Comparison of ENCODE assay signal across 10 mouse cellular contexts in genomic region chr7:27541922-27542321, GRCm38 (mm10). TPM values are rescaled to one million over a fixed set of nuclear protein-coding genes. Genes with fewer than 3 reads are reported as not detected.
A peak's percentile ranks its signal among the peaks of the same experiment; 100 is the strongest.
DNase-seq lines count a peak whose midpoint lies in the region; ATAC-seq and TF ChIP-seq lines count a peak whose summit lies in the region.
"Had no signal": no experiment of that assay in that cellular context is flagged by ENCODE, and none has a peak within 500 bp of the region (broad histone marks: within the 10 kb centered on the region; RNA-seq: fewer than 3 reads in every experiment).

No protein-coding gene starts in this region.

- H3K4me2 ChIP-seq in liver, embryonic 12.5 days: peak overlapping the region; percentile 87
- peak overlapping the region; percentile 93 for H3K4me2 ChIP-seq in stomach, postnatal 0 days (replicated peaks; ENCODE audit: low read depth)

- ATAC-seq in liver, embryonic 12.5 days: no peak
- no peak for ATAC-seq in stomach, postnatal 0 days (ENCODE audit: low FRiP score, low TSS enrichment)

- peaks cover 27% of the 10 kb centered on the region for H3K4me1 ChIP-seq in heart, embryonic 10.5 days
- peaks cover 78% of the 10 kb centered on the region for H3K4me1 ChIP-seq in liver, embryonic 12.5 days
- H3K4me1 ChIP-seq in stomach, postnatal 0 days (replicated peaks; ENCODE audit: control insufficient read depth, insufficient read depth): no peaks in the 10 kb centered on the region; the same call in 1 of the 2 replicates

- H3K36me3 ChIP-seq in heart, embryonic 10.5 days: peaks cover 18% of the 10 kb centered on the region
- H3K36me3 ChIP-seq in liver, embryonic 12.5 days: peaks cover 27% of the 10 kb centered on the region
- peaks cover 9% of the 10 kb centered on the region; the same call in 1 of the 2 replicates for H3K36me3 ChIP-seq in stomach, postnatal 0 days (ENCODE audit: control insufficient read depth, insufficient read depth, low read length)

- H3K27ac ChIP-seq in heart, embryonic 10.5 days: peak overlapping the region; percentile 75; the same call in 1 of the 2 replicates
- H3K27ac ChIP-seq in liver, embryonic 12.5 days: peak overlapping the region; percentile 91
- no peak overlapping the region for H3K27ac ChIP-seq in stomach, postnatal 0 days (replicated peaks)

- no peak for TF ChIP-seq CTCF in stomach, postnatal 0 days (IDR thresholded peaks at IDR 0.05; ENCODE audit: low read depth)

- DNase-seq in heart, embryonic 10.5 days (ENCODE audit: low spot score): no peak
- no peak for DNase-seq in heart, postnatal 36 days
- DNase-seq in thymus, postnatal 4 days: peak; percentile 34
- no peak for DNase-seq in thymus, adult 18-20 months
- no peak for DNase-seq in stomach, postnatal 0 days (ENCODE audit: low spot score)
- DNase-seq in retina, postnatal 1 day: no peak
- no peak for DNase-seq in layer of hippocampus, postnatal 25 days (ENCODE audit: extremely low spot score in 1 of 2, low spot score in 1 of 2)

- H3K9ac ChIP-seq in liver, embryonic 12.5 days: peak overlapping the region; percentile 80
- peak overlapping the region; percentile 67 for H3K9ac ChIP-seq in stomach, postnatal 0 days (ENCODE audit: low read length)

- TF ChIP-seq EP300 in stomach, postnatal 0 days (optimal IDR thresholded peaks at IDR 0.05): no peak

- WGBS in heart, embryonic 10.5 days: 55% methylated on average over 5 of the region's 5 CpGs
- 55% methylated on average over 5 of the region's 5 CpGs for WGBS in liver, embryonic 12.5 days (ENCODE audit: insufficient replicate concordance)
- 64% methylated on average over 5 of the region's 5 CpGs for WGBS in stomach, postnatal 0 days

- intact Hi-C loops in heart, postnatal 36 days (cut with DNase I): no loop called here

- H3K9me3 ChIP-seq in heart, embryonic 10.5 days: no peaks in the 10 kb centered on the region
- H3K9me3 ChIP-seq in liver, embryonic 12.5 days (replicated peaks): no peaks in the 10 kb centered on the region
- no peaks in the 10 kb centered on the region for H3K9me3 ChIP-seq in stomach, postnatal 0 days (ENCODE audit: control insufficient read depth, low read length)

- H3K4me3 ChIP-seq in heart, embryonic 10.5 days: peak overlapping the region; percentile 66
- H3K4me3 ChIP-seq in liver, embryonic 12.5 days: peak overlapping the region; percentile 65
- H3K4me3 ChIP-seq in stomach, postnatal 0 days (ENCODE audit: low read depth, low read length): peak overlapping the region; percentile 60

- H3K27me3 ChIP-seq in heart, embryonic 10.5 days (ENCODE audit: insufficient read depth, poor library complexity, severe bottlenecking): peaks cover 5% of the 10 kb centered on the region; the same call in 1 of the 2 replicates
- no peaks in the 10 kb centered on the region for H3K27me3 ChIP-seq in liver, embryonic 12.5 days (replicated peaks)
- no peaks in the 10 kb centered on the region for H3K27me3 ChIP-seq in stomach, postnatal 0 days (ENCODE audit: control insufficient read depth, insufficient read depth, low read length)
- H3K27me3 ChIP-seq: CH12.LX had no signal

RNA-seq across cellular contexts. Expression of gene Pld3, which starts 11.1 kb away (rescaled TPM):
- 54.1 and 55.6 TPM in 2 replicates for polyA plus RNA-seq in heart, embryonic 10.5 days (2016; fragmentation: Nextera tagmentation; extraction: Ambion mirVana)
- total RNA-seq in heart, postnatal 36 days (2021): 10 to 100 TPM; 26.0 to 29.0 TPM
- polyA plus RNA-seq in liver, embryonic 12.5 days (2016; fragmentation: Nextera tagmentation; extraction: Ambion mirVana): 46.6 and 49.1 TPM in 2 replicates
- 117 and 128 TPM in 2 replicates for polyA plus RNA-seq in stomach, postnatal 0 days (2015; fragmentation: Nextera tagmentation; extraction: Ambion mirVana)
- total RNA-seq in layer of hippocampus, postnatal 25 days (2021): 100 to 1,000 TPM; 625 to 635 TPM

RNA-seq across cellular contexts. Expression of gene 2310022A10Rik, which starts 11.1 kb away (rescaled TPM):
- 36.3 and 37.4 TPM in 2 replicates for polyA plus RNA-seq in heart, embryonic 10.5 days (2016; fragmentation: Nextera tagmentation; extraction: Ambion mirVana)
- 10 to 100 TPM; 67.6 to 69.0 TPM for total RNA-seq in heart, postnatal 36 days (2021)
- polyA plus RNA-seq in liver, embryonic 12.5 days (2016; fragmentation: Nextera tagmentation; extraction: Ambion mirVana): 26.3 and 27.5 TPM in 2 replicates
- 11.4 TPM in 2 replicates for polyA plus RNA-seq in stomach, postnatal 0 days (2015; fragmentation: Nextera tagmentation; extraction: Ambion mirVana)
- total RNA-seq in layer of hippocampus, postnatal 25 days (2021): 10 to 100 TPM; 23.5 to 24.2 TPM

RNA-seq across cellular contexts. Expression of gene Hipk4, which starts 18.9 kb away (rescaled TPM):
- polyA plus RNA-seq in heart, embryonic 10.5 days (2016; fragmentation: Nextera tagmentation; extraction: Ambion mirVana): 0.54 and 0.59 TPM in 2 replicates
- total RNA-seq in heart, postnatal 36 days (2021): under 1 TPM; 0.14 to 0.17 TPM
- 0.17 and 0.23 TPM in 2 replicates for polyA plus RNA-seq in liver, embryonic 12.5 days (2016; fragmentation: Nextera tagmentation; extraction: Ambion mirVana)
- polyA plus RNA-seq in stomach, postnatal 0 days (2015; fragmentation: Nextera tagmentation; extraction: Ambion mirVana): 0.23 and 0.39 TPM in 2 replicates
- total RNA-seq in layer of hippocampus, postnatal 25 days (2021): under 1 TPM; 0.12 to 0.17 TPM
- total RNA-seq: liver, adult 2 months had no signal
- polyA plus RNA-seq: liver, adult 2 months had no signal

RNA-seq across cellular contexts. Expression of gene Prx, which starts 42.8 kb away (rescaled TPM):
- polyA plus RNA-seq in heart, embryonic 10.5 days (2016; fragmentation: Nextera tagmentation; extraction: Ambion mirVana): 2.4 and 2.8 TPM in 2 replicates
- total RNA-seq in heart, postnatal 36 days (2021): under 1 TPM; 0.95 to 0.97 TPM
- 0.91 and 1.2 TPM in 2 replicates for polyA plus RNA-seq in liver, embryonic 12.5 days (2016; fragmentation: Nextera tagmentation; extraction: Ambion mirVana)
- polyA plus RNA-seq in stomach, postnatal 0 days (2015; fragmentation: Nextera tagmentation; extraction: Ambion mirVana): 2.1 and 2.2 TPM in 2 replicates
- under 1 TPM; 0.32 to 0.38 TPM for total RNA-seq in layer of hippocampus, postnatal 25 days (2021)
- total RNA-seq: liver, adult 2 months had no signal

RNA-seq across cellular contexts. Expression of gene Akt2, which starts 49.4 kb away (rescaled TPM):
- polyA plus RNA-seq in heart, embryonic 10.5 days (2016; fragmentation: Nextera tagmentation; extraction: Ambion mirVana): 94.8 and 106 TPM in 2 replicates
- total RNA-seq in heart, postnatal 36 days (2021): 100 to 1,000 TPM; 172 to 194 TPM
- polyA plus RNA-seq in liver, embryonic 12.5 days (2016; fragmentation: Nextera tagmentation; extraction: Ambion mirVana): 45.0 and 45.2 TPM in 2 replicates
- 42.6 and 46.5 TPM in 2 replicates for polyA plus RNA-seq in stomach, postnatal 0 days (2015; fragmentation: Nextera tagmentation; extraction: Ambion mirVana)
- total RNA-seq in layer of hippocampus, postnatal 25 days (2021): 100 to 1,000 TPM in 1 of 2 experiments, 10 to 100 TPM in 1; 93.8 to 122 TPM
